Mouse (Mus musculus) layer of hippocampus, adult 8-10 months (tissue): Measurements from ENCODE around the gene B4galnt4. TPM values are rescaled to one million over a fixed set of nuclear protein-coding genes. Genes with fewer than 3 reads are reported as not detected.
A peak's percentile ranks its signal among the peaks of the same experiment; 100 is the strongest.
"Not testable (repeated sequence)": the region's sequence is repeated elsewhere in the genome, so short reads cannot be mapped to it uniquely, and the experiment has no call there.

Source experiments
- DNase-seq, 2 experiments: peaks; one replicate each; pipeline ENCODE4 v3.0.0; 2022; ENCODE audit warnings: low spot score in 2 of 2
- total RNA-seq, 4 experiments: library from RNA; stranded (reverse); gene quantifications; 2 replicates each; pipeline ENCODE4 v1.2.4; 2022

The B4galnt4 gene
- total RNA-seq: 10 to 100 TPM; 72.5 to 87.3 (median 78.8) TPM

GRCm38 (mm10) chr7:141060426-141061242 lies at the start of gene B4galnt4:
B4galnt4 (plus strand) TSS chr7:141061104.
- peak; percentile 89 to 92 for DNase-seq

GRCm38 (mm10) chr7:141011238-141011770 lies 49.6 kb upstream of the B4galnt4 start:
- no peak for DNase-seq

GRCm38 (mm10) chr7:141016707-141017697 lies 43.9 kb upstream of the B4galnt4 start:
- DNase-seq: no peak

- not testable (repeated sequence) for DNase-seq
Observed at GRCm38 (mm10) chr7:141017824-141018223, 43.1 kb upstream of the B4galnt4 start, which contains the start of gene Ifitm6. Ifitm6 (minus strand) TSS chr7:141017924.

- DNase-seq: no peak
Observed at GRCm38 (mm10) chr7:141019028-141019427, 41.9 kb upstream of the B4galnt4 start.

GRCm38 (mm10) chr7:141021489-141022449 lies 39.1 kb upstream of the B4galnt4 start:
- no peak for DNase-seq

GRCm38 (mm10) chr7:141024865-141025838 lies 35.8 kb upstream of the B4galnt4 start:
- no peak for DNase-seq

- DNase-seq: no peak
Observed at GRCm38 (mm10) chr7:141026097-141026739, 34.7 kb upstream of the B4galnt4 start.

- no peak for DNase-seq
Observed at GRCm38 (mm10) chr7:141026740-141027098, 34.2 kb upstream of the B4galnt4 start.

- no peak for DNase-seq
Observed at GRCm38 (mm10) chr7:141028831-141029230, 32.1 kb upstream of the B4galnt4 start, which contains the start of gene Gm17387. Gm17387 (plus strand) TSS chr7:141029131.

GRCm38 (mm10) chr7:141030390-141030789 lies 30.5 kb upstream of the B4galnt4 start:
- no peak for DNase-seq

GRCm38 (mm10) chr7:141032458-141033167 lies 28.3 kb upstream of the B4galnt4 start:
- DNase-seq: no peak

- DNase-seq: not testable (repeated sequence)
Observed at GRCm38 (mm10) chr7:141036624-141037023, 24.3 kb upstream of the B4galnt4 start.

GRCm38 (mm10) chr7:141038090-141039032 lies 22.5 kb upstream of the B4galnt4 start:
- no peak for DNase-seq

GRCm38 (mm10) chr7:141039386-141040107 lies 21.4 kb upstream of the B4galnt4 start:
- DNase-seq: no peak
